Mouse (Mus musculus) forebrain, embryonic 16.5 days (tissue): ENCODE data around the gene Mfap5. TPM values are rescaled to one million over a fixed set of nuclear protein-coding genes. Genes with fewer than 3 reads are reported as not detected.
"Not testable (repeated sequence)": the region's sequence is repeated elsewhere in the genome, so short reads cannot be mapped to it uniquely, and the experiment has no call there.

Experiments
- ATAC-seq: fragments of 200-750 bp; cut with Nextera tagmentation; 2 replicates; pipeline ENCODE4 v1.8.0; 2017; ENCODE audit warnings: mild to moderate bottlenecking, moderate library complexity
- H3K27ac ChIP-seq: fragments of 300-500 bp; sonication (generic); 2 replicates; pipeline ENCODE4 v1.5.1; 2014; ENCODE audit warnings: low read length, control low read depth
- H3K27me3 ChIP-seq: fragments of 300-500 bp; sonication (generic); replicated peaks from 2 replicates; pipeline ENCODE4 v1.6.1; 2014; ENCODE audit warnings: low read length; ENCODE audit not compliant: control insufficient read depth, insufficient read depth
- H3K36me3 ChIP-seq: fragments of 300-500 bp; sonication (generic); 2 replicates; pipeline ENCODE4 v1.6.1; 2014; ENCODE audit not compliant: control insufficient read depth, insufficient read depth
- H3K4me1 ChIP-seq: fragments of 300-500 bp; sonication (generic); replicated peaks from 2 replicates; pipeline ENCODE4 v1.6.1; 2014; ENCODE audit warnings: low read length; ENCODE audit not compliant: control insufficient read depth, insufficient read depth
- H3K4me2 ChIP-seq: fragments of 300-500 bp; sonication (generic); 2 replicates; pipeline ENCODE4 v1.6.1; 2014; ENCODE audit warnings: mild to moderate bottlenecking, low read length, control low read depth
- H3K4me3 ChIP-seq: fragments of 300-500 bp; sonication (generic); replicated peaks from 2 replicates; pipeline ENCODE4 v1.5.1; 2014; ENCODE audit warnings: mild to moderate bottlenecking, low read length, control low read depth
- H3K9ac ChIP-seq: fragments of 300-500 bp; sonication (generic); replicated peaks from 2 replicates; pipeline ENCODE4 v1.6.1; 2014; ENCODE audit warnings: low read depth, low read length, control low read depth
- H3K9me3 ChIP-seq: fragments of 300-500 bp; sonication (generic); 2 replicates; pipeline ENCODE4 v1.6.1; 2016; ENCODE audit warnings: low read length; ENCODE audit not compliant: control insufficient read depth
- WGBS: fragments of 180-500 bp; shearing (Covaris S2); extraction: QIAGEN DNeasy Blood & Tissue Kit; methylation state at CpG from one replicate; pipeline ENCODE4 v1.1.7; 2014; 5-methylcytosine and 5-hydroxymethylcytosine counted together
- polyA plus RNA-seq: library from polyadenylated mRNA; unstranded; fragments of >200 nt; fragmentation: Nextera tagmentation; extraction: Ambion mirVana; gene quantifications from 2 replicates; pipeline ENCODE4 v1.2.1, GENCODE M21; 2015

Gene Mfap5
- polyA plus RNA-seq, 1 experiment from 2014 or later: 3.1 TPM

GRCm38 (mm10) chr6:122565070-122565784 lies 59.6 kb downstream of the Mfap5 start:
- no peak overlapping the region for H3K9ac ChIP-seq
- H3K27ac ChIP-seq: no peak overlapping the region
- no peaks in the 10 kb centered on the region for H3K9me3 ChIP-seq
- H3K36me3 ChIP-seq: no peaks in the 10 kb centered on the region
- peaks cover 5% of the 10 kb centered on the region for H3K4me1 ChIP-seq
- H3K4me3 ChIP-seq: no peak overlapping the region
- no peak overlapping the region for H3K4me2 ChIP-seq
- WGBS: 92% methylated on average over 9 of the region's 9 CpGs
- ATAC-seq: no peak
- no peaks in the 10 kb centered on the region for H3K27me3 ChIP-seq

GRCm38 (mm10) chr6:122569113-122569512 lies 63.5 kb downstream of the Mfap5 start:
- Histone ChIP-seq H3K4me1 (no peaks in the 10 kb centered on the region), H3K9ac (no peak overlapping the region), H3K9me3 (no peaks in the 10 kb centered on the region), H3K36me3 (no peaks in the 10 kb centered on the region), H3K4me2 (no peak overlapping the region), H3K27me3 (no peaks in the 10 kb centered on the region), H3K4me3 (no peak overlapping the region), H3K27ac (no peak overlapping the region)
- ATAC-seq: no peak
- 67% methylated on average over 5 of the region's 5 CpGs for WGBS

GRCm38 (mm10) chr6:122569762-122570161 lies 64.1 kb downstream of the Mfap5 start:
- H3K27ac ChIP-seq: no peak overlapping the region
- no peak overlapping the region for H3K9ac ChIP-seq
- H3K9me3 ChIP-seq: no peaks in the 10 kb centered on the region
- H3K4me2 ChIP-seq: no peak overlapping the region
- ATAC-seq: no peak
- H3K4me3 ChIP-seq: no peak overlapping the region
- 80% methylated on average over 1 of the region's 1 CpGs for WGBS
- H3K27me3 ChIP-seq: no peaks in the 10 kb centered on the region
- no peaks in the 10 kb centered on the region for H3K36me3 ChIP-seq
- H3K4me1 ChIP-seq: no peaks in the 10 kb centered on the region

GRCm38 (mm10) chr6:122570695-122571616 lies 65.3 kb downstream of the Mfap5 start:
- ATAC-seq: no peak
- no peak overlapping the region for H3K4me3 ChIP-seq
- H3K4me2 ChIP-seq: no peak overlapping the region
- no peaks in the 10 kb centered on the region for H3K27me3 ChIP-seq
- H3K9ac ChIP-seq: no peak overlapping the region
- WGBS: 74% methylated on average over 8 of the region's 8 CpGs
- H3K9me3 ChIP-seq: no peaks in the 10 kb centered on the region
- no peaks in the 10 kb centered on the region for H3K36me3 ChIP-seq
- H3K27ac ChIP-seq: no peak overlapping the region
- H3K4me1 ChIP-seq: no peaks in the 10 kb centered on the region

GRCm38 (mm10) chr6:122571617-122571959 lies 65.9 kb downstream of the Mfap5 start:
- no peak for ATAC-seq
- WGBS: 88% methylated on average over 3 of the region's 3 CpGs
- H3K27me3 ChIP-seq: no peaks in the 10 kb centered on the region

GRCm38 (mm10) chr6:122575037-122575436 lies 69.4 kb downstream of the Mfap5 start:
- not testable (repeated sequence) for H3K4me3 ChIP-seq, H3K9me3 ChIP-seq, ATAC-seq, H3K4me1 ChIP-seq, H3K36me3 ChIP-seq, H3K27me3 ChIP-seq, H3K27ac ChIP-seq, H3K9ac ChIP-seq, H3K4me2 ChIP-seq
- 81% methylated on average over 1 of the region's 1 CpGs for WGBS

More at GRCm38 (mm10) chr6:122571617-122571959, 65.9 kb downstream of the Mfap5 start:
- no peak overlapping the region for H3K4me2 ChIP-seq
- H3K9ac ChIP-seq: no peak overlapping the region
- no peak overlapping the region for H3K4me3 ChIP-seq
- no peaks in the 10 kb centered on the region for H3K4me1 ChIP-seq
- no peaks in the 10 kb centered on the region for H3K36me3 ChIP-seq
- H3K27ac ChIP-seq: no peak overlapping the region
- H3K9me3 ChIP-seq: no peaks in the 10 kb centered on the region

GRCm38 (mm10) chr6:122577030-122577429 lies 71.4 kb downstream of the Mfap5 start:
- no peak for ATAC-seq
- H3K27me3 ChIP-seq: no peaks in the 10 kb centered on the region
- no peaks in the 10 kb centered on the region for H3K9me3 ChIP-seq
- H3K9ac ChIP-seq: no peak overlapping the region
- H3K4me2 ChIP-seq: no peak overlapping the region
- H3K4me1 ChIP-seq: no peaks in the 10 kb centered on the region
- no peaks in the 10 kb centered on the region for H3K36me3 ChIP-seq
- no peak overlapping the region for H3K4me3 ChIP-seq
- no peak overlapping the region for H3K27ac ChIP-seq
- WGBS: 94% methylated on average over 3 of the region's 3 CpGs

Other genes starting within 250 kb of the Mfap5 start
- 0.40 and 0.87 TPM in 2 replicates for gene Klrg1, start 223.0 kb upstream of the Mfap5 start, polyA plus RNA-seq
- 57.0 and 62.4 TPM in 2 replicates for gene M6pr, start 197.1 kb upstream of the Mfap5 start, polyA plus RNA-seq
- gene Phc1, start 165.3 kb upstream of the Mfap5 start, polyA plus RNA-seq: 32.7 and 36.9 TPM in 2 replicates
- 97.3 and 97.9 TPM in 2 replicates for gene Rimklb, start 7.1 kb upstream of the Mfap5 start, polyA plus RNA-seq
- gene Aicda, start 48.0 kb downstream of the Mfap5 start, polyA plus RNA-seq: 0.20 and 0.30 TPM in 2 replicates
- gene Apobec1, start 96.6 kb downstream of the Mfap5 start, polyA plus RNA-seq: 4.4 and 4.9 TPM in 2 replicates
- gene Gdf3, start 104.2 kb downstream of the Mfap5 start, polyA plus RNA-seq: not detected in 2 replicates
- gene Dppa3, start 120.6 kb downstream of the Mfap5 start, polyA plus RNA-seq: not detected in 2 replicates
- gene Nanog, start 201.6 kb downstream of the Mfap5 start, polyA plus RNA-seq: 0.13 TPM in 1 of 2 replicates, not detected in the other